Mouse (Mus musculus): Measurements from ENCODE around the gene Ephb2. TPM values are rescaled to one million over a fixed set of nuclear protein-coding genes. Genes with fewer than 3 reads are reported as not detected.
A peak's percentile ranks its signal among the peaks of the same experiment; 100 is the strongest.

Gene Ephb2
- polyA plus RNA-seq, 1 experiment from 2014 or later, result 10.3 TPM

GRCm38 (mm10) chr4:136754256-136754655, 81.5 kb downstream of the Ephb2 start:
- Histone ChIP-seq H3K4me1 (peaks cover 63% of the 10 kb centered on the region), H3K4me2 (replicated peaks) (no peak overlapping the region), H3K27me3 (peaks cover 54% of the 10 kb centered on the region), H3K4me3 (no peak overlapping the region), H3K9me3 (no peaks in the 10 kb centered on the region), H3K9ac (no peak overlapping the region), H3K27ac (no peak overlapping the region), H3K36me3 (peaks cover 4% of the 10 kb centered on the region; the same call in 1 of the 2 replicates)
- 78% methylated on average over 8 of the region's 8 CpGs for WGBS
- no peak for ATAC-seq (ENCODE audit: low FRiP score, low read depth)

DNA sequence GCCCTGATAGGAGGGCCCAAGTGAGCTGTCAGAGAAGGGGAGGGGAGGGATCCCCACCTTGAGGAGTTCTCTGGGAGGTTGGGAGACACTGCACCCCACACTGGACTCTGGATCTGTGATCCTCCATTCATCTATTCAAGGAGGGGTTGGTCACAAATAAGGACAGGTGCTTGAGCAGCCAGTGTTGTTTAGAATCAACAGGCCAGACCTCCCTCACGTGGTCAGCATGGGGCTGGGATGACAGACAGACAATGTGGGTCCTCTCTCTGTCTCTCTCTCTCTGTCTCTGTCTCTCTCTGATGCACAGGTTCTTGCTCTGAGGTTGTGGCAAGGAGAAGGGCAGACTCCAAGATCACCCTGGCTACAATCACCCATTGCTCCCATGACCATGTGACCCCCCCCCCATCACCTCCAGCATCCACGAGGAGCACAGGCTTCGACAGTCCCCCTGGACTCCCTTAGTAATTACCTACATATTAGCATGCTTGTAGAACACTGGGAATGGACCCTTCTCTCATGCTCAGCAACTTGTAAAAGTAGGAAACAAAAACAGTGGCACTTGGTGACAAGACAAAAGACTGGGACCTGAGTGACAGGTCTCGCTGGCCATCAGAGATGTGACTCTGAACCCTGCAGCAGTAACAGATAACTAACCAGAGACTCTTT, 84.3 kb downstream of the Ephb2 start:
- Histone ChIP-seq H3K9me3 (no peaks in the 10 kb centered on the region), H3K27me3 (peaks cover 34% of the 10 kb centered on the region), H3K4me2 (replicated peaks) (no peak overlapping the region), H3K4me1 (peaks cover 52% of the 10 kb centered on the region), H3K9ac (no peak overlapping the region), H3K27ac (no peak overlapping the region), H3K36me3 (no peaks in the 10 kb centered on the region), H3K4me3 (no peak overlapping the region)
- no peak for ATAC-seq (ENCODE audit: low FRiP score, low read depth)
- 30% methylated on average over 4 of the region's 4 CpGs for WGBS

GRCm38 (mm10) chr4:136750578-136751338, 85.0 kb downstream of the Ephb2 start:
- ATAC-seq (ENCODE audit: low FRiP score, low read depth), result no peak
- H3K4me3 ChIP-seq, result no peak overlapping the region

GRCm38 (mm10) chr4:136749851-136750577, 85.8 kb downstream of the Ephb2 start:
- Histone ChIP-seq H3K4me1 (peaks cover 39% of the 10 kb centered on the region), H3K27ac (no peak overlapping the region), H3K4me2 (replicated peaks) (0 out of 2 replicates have a peak overlapping the region, but pooled peaks have one; percentile 12), H3K9me3 (no peaks in the 10 kb centered on the region), H3K9ac (no peak overlapping the region), H3K4me3 (no peak overlapping the region), H3K27me3 (peaks cover 31% of the 10 kb centered on the region), H3K36me3 (no peaks in the 10 kb centered on the region)
- 30% methylated on average over 19 of the region's 19 CpGs for WGBS
- ATAC-seq (ENCODE audit: low FRiP score, low read depth), result no peak

More at GRCm38 (mm10) chr4:136750578-136751338, 85.0 kb downstream of the Ephb2 start:
- WGBS, result 16% methylated on average over 19 of the region's 19 CpGs
- Histone ChIP-seq H3K27me3 (peaks cover 31% of the 10 kb centered on the region), H3K4me1 (peaks cover 46% of the 10 kb centered on the region), H3K9me3 (no peaks in the 10 kb centered on the region), H3K27ac (no peak overlapping the region), H3K9ac (no peak overlapping the region), H3K4me2 (replicated peaks) (no peak overlapping the region), H3K36me3 (no peaks in the 10 kb centered on the region)

DNA sequence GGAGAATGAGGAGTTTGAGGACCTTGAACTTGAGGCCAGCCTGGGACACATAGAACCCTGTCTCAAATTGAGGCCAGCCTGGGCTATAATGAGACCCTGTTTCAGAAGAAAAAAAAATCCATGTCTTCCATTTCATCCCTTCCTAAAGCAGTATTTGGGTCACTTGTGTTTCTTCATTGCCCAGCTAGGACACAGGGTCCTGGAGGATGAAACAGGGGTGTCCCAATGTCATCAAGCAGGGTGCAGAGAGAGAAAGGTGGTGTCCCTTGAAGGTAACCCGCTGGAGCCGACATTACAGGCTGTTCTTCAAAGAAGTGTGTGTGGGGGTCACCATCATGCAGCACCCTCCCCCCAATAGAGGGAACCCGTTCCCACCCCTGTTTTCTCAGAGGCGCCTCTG, 86.4 kb downstream of the Ephb2 start:
- H3K27me3 ChIP-seq, result peaks cover 29% of the 10 kb centered on the region
- peaks cover 33% of the 10 kb centered on the region for H3K4me1 ChIP-seq
- H3K27ac ChIP-seq, result no peak overlapping the region
- H3K4me2 ChIP-seq (replicated peaks), result no peak overlapping the region
- H3K4me3 ChIP-seq, result no peak overlapping the region
- H3K36me3 ChIP-seq, result no peaks in the 10 kb centered on the region
- 34% methylated on average over 4 of the region's 4 CpGs for WGBS
- no peaks in the 10 kb centered on the region for H3K9me3 ChIP-seq
- H3K9ac ChIP-seq, result no peak overlapping the region
- ATAC-seq (ENCODE audit: low FRiP score, low read depth), result no peak

DNA sequence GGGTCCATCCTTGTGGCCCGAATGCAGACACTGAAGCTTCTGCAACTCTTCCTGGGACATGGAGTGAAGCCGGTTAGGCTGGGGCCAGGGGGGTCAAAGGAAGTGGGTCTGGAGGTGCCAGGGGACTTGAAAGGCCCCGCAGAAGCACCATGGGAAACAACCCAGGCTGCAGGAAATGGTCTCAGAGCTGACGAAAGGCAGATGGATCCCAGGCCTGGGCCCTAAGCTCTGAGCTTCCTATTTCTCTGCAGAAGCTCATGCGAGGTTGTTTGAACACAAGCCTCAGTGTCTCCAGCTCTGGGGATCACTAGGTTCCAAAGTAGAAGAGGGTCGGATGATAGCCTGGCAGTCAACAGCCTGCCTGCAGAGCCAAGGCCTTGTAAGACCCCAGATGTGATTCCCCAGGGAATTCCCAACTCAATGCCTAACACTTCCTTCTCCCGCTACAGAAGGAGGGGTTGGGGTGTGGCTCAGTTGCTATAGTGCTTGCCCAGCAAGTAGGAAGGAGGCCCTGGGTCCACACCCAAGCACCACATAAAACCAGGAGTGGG, 86.9 kb downstream of the Ephb2 start:
- Histone ChIP-seq H3K9me3 (no peaks in the 10 kb centered on the region), H3K4me1 (peaks cover 30% of the 10 kb centered on the region), H3K27ac (no peak overlapping the region), H3K36me3 (no peaks in the 10 kb centered on the region), H3K9ac (no peak overlapping the region), H3K4me2 (replicated peaks) (no peak overlapping the region), H3K27me3 (peaks cover 25% of the 10 kb centered on the region), H3K4me3 (no peak overlapping the region)
- 28% methylated on average over 7 of the region's 7 CpGs for WGBS
- ATAC-seq (ENCODE audit: low FRiP score, low read depth), result no peak

DNA sequence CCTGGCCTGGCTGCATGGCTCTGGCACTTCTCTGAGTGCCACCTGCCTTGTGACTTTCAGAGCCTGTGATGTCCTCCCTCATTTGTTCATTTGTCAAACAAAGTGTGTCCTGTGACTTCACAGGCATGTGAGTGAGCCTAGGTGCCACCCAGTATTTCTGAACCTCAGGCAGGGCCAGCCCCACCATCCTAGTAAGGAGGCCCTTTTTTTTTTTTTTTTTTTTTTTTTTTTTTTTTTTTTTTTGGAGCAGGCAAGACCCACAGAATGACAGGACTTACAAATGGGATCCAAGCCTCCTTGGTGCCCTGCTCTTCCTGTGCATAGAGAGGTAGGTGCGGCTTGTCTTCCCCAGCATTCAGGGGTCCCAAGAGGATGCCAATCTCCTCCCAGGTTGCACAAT, 89.3 kb downstream of the Ephb2 start:
- no peaks in the 10 kb centered on the region for H3K9me3 ChIP-seq
- no peak for ATAC-seq (ENCODE audit: low FRiP score, low read depth)
- no peak overlapping the region for H3K4me3 ChIP-seq
- H3K4me1 ChIP-seq, result peaks cover 52% of the 10 kb centered on the region
- H3K36me3 ChIP-seq, result no peaks in the 10 kb centered on the region
- H3K9ac ChIP-seq, result no peak overlapping the region
- no peak overlapping the region for H3K27ac ChIP-seq
- H3K27me3 ChIP-seq, result peaks cover 13% of the 10 kb centered on the region
- 81% methylated on average over 1 of the region's 1 CpGs for WGBS
- H3K4me2 ChIP-seq (replicated peaks), result no peak overlapping the region

DNA sequence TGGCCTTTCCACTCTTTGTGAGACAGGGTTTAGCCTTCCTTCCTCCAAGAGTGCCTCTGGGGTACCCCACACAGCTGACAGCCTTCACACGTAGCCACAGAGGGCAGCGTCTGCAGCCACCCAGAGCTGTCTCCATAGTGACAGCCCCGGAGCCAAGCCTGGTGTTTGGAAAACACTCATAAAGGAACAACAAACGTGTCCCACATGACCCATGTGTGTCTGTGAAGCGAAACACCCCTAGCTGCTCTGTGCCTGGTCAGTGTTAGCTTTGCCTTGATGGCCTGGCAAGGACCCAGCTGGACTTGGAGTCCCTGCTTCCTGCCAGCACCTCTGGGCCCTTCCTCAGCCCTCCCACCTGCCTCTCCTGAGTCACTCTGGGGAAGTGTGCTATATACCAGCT, 93.1 kb downstream of the Ephb2 start:
- 0 out of 2 replicates have a peak, but pooled peaks have one; percentile 24 for ATAC-seq (ENCODE audit: low FRiP score, low read depth)
- Histone ChIP-seq H3K4me3 (no peak overlapping the region), H3K27me3 (no peaks in the 10 kb centered on the region), H3K4me2 (replicated peaks) (no peak overlapping the region), H3K27ac (no peak overlapping the region), H3K9ac (no peak overlapping the region), H3K36me3 (no peaks in the 10 kb centered on the region), H3K4me1 (peaks cover 24% of the 10 kb centered on the region), H3K9me3 (no peaks in the 10 kb centered on the region)
- 13% methylated on average over 5 of the region's 5 CpGs for WGBS

GRCm38 (mm10) chr4:136741840-136742239, 93.9 kb downstream of the Ephb2 start:
- H3K4me1 ChIP-seq, result peaks cover 24% of the 10 kb centered on the region
- H3K9ac ChIP-seq, result no peak overlapping the region
- no peak overlapping the region for H3K4me2 ChIP-seq (replicated peaks)
- 71% methylated on average over 14 of the region's 14 CpGs for WGBS
- H3K27me3 ChIP-seq, result no peaks in the 10 kb centered on the region
- H3K36me3 ChIP-seq, result no peaks in the 10 kb centered on the region
- H3K9me3 ChIP-seq, result no peaks in the 10 kb centered on the region
- no peak for ATAC-seq (ENCODE audit: low FRiP score, low read depth)
- H3K27ac ChIP-seq, result no peak overlapping the region
- no peak overlapping the region for H3K4me3 ChIP-seq

DNA sequence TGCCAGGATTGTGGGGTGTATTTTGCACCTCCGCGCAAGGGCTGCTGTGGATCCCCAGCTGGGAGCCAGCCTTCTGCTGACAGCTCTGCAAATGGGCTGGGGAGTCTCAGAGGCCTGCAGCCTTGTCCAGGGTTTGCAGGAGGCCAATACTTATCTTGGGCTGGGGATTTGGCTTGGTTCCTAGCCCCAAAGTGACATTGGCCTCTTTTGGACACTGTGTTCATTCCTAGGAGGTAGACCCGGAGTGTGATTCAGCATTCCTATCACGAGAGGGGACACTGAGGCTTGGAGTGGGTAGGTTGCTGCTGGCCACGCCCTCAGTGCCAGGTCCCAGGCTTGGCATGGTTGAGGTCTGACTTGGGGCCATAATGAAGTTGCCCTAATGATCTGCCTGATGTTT, 94.8 kb downstream of the Ephb2 start:
- Histone ChIP-seq H3K27me3 (no peaks in the 10 kb centered on the region), H3K36me3 (no peaks in the 10 kb centered on the region), H3K27ac (no peak overlapping the region), H3K4me3 (no peak overlapping the region), H3K9me3 (no peaks in the 10 kb centered on the region), H3K9ac (no peak overlapping the region), H3K4me1 (peaks cover 29% of the 10 kb centered on the region), H3K4me2 (replicated peaks) (no peak overlapping the region)
- no peak for ATAC-seq (ENCODE audit: low FRiP score, low read depth)
- 92% methylated on average over 5 of the region's 5 CpGs for WGBS

- 31% methylated on average over 11 of the region's 11 CpGs for WGBS
- no peaks in the 10 kb centered on the region for H3K27me3 ChIP-seq
- H3K27ac ChIP-seq, result no peak overlapping the region
Observed at GRCm38 (mm10) chr4:136739189-136739588, 96.6 kb downstream of the Ephb2 start.

GRCm38 (mm10) chr4:136738291-136738690, 97.5 kb downstream of the Ephb2 start:
- Histone ChIP-seq H3K4me1 (peaks cover 40% of the 10 kb centered on the region), H3K27me3 (no peaks in the 10 kb centered on the region), H3K36me3 (no peaks in the 10 kb centered on the region), H3K9ac (no peak overlapping the region), H3K27ac (no peak overlapping the region), H3K4me3 (no peak overlapping the region), H3K9me3 (no peaks in the 10 kb centered on the region), H3K4me2 (replicated peaks) (no peak overlapping the region)
- no peak for ATAC-seq (ENCODE audit: low FRiP score, low read depth)
- 56% methylated on average over 3 of the region's 3 CpGs for WGBS

More at GRCm38 (mm10) chr4:136739189-136739588, 96.6 kb downstream of the Ephb2 start:
- ATAC-seq (ENCODE audit: low FRiP score, low read depth), result no peak
- H3K9ac ChIP-seq, result no peak overlapping the region
- H3K9me3 ChIP-seq, result no peaks in the 10 kb centered on the region
- H3K36me3 ChIP-seq, result no peaks in the 10 kb centered on the region
- H3K4me3 ChIP-seq, result no peak overlapping the region
- H3K4me1 ChIP-seq, result peaks cover 39% of the 10 kb centered on the region
- H3K4me2 ChIP-seq (replicated peaks), result no peak overlapping the region

Data from limb, embryonic 13.5 days (tissue).